Mouse (Mus musculus) liver, embryonic 14.5 days (tissue): ENCODE data around the gene Ctnnbip1.

Source experiments
- CTCF ChIP-seq: IDR thresholded peaks from 2 replicates; pipeline ENCODE4 v1.5.1; 2016; ENCODE audit warnings: antibody characterized with exemption, low read depth, control low read depth
- EP300 ChIP-seq: IDR thresholded peaks from 2 replicates; pipeline ENCODE4 v1.6.1; 2016; ENCODE audit warnings: antibody characterized with exemption, low read depth

GRCm38 (mm10) chr4:149547523-149547922, 29.5 kb downstream of the Ctnnbip1 start:
- TF ChIP-seq EP300, result no peak
- TF ChIP-seq CTCF, result no peak
